Mouse (Mus musculus): Measurements from ENCODE around the gene Btrc. TPM values are rescaled to one million over a fixed set of nuclear protein-coding genes. Genes with fewer than 3 reads are reported as not detected.

The Btrc gene
- polyA plus RNA-seq, 1 experiment: 17.1 TPM

DNA sequence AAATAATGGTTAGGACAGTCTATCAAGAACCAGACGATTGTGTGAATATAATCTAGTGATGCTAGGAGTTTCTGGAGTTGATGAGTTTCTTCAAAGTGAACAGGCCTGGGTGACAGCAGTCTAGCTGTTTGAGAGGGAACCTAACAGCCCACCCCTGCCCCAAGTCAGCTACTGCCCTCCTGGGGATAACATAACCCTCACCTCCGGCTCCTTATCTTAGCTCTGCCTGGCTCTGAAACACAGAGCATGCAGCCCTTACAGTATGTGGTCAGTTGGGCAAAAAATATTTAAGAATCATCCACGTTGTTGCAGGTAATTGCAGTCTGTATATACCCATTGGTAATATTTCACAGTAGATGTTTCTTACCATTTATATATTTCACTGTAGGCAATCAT lies 123.5 kb downstream of the Btrc start:
- TF ChIP-seq POLR2A (IDR thresholded peaks at IDR 0.05; ENCODE audit: control insufficient read depth, extremely low read depth, insufficient read depth, low read length, poor library complexity) (no peak), CTCF (IDR thresholded peaks at IDR 0.05; ENCODE audit: borderline replicate concordance, control insufficient read depth, extremely low read depth, insufficient read depth, low read length, poor library complexity) (no peak)
- H3K4me1 ChIP-seq (replicated peaks; ENCODE audit: control insufficient read depth, insufficient read depth, low read length): peaks cover 20% of the 10 kb centered on the region
- WGBS: 91% methylated on average over 3 of the region's 3 CpGs
- no peaks in the 10 kb centered on the region for H3K27me3 ChIP-seq (ENCODE audit: control insufficient read depth, insufficient read depth, low read length)
- no peak overlapping the region for H3K27ac ChIP-seq (ENCODE audit: control insufficient read depth, insufficient read depth, low read length)
- H3K36me3 ChIP-seq (ENCODE audit: control insufficient read depth, insufficient read depth, low read length): no peaks in the 10 kb centered on the region
- no peak overlapping the region for H3K4me3 ChIP-seq (ENCODE audit: control insufficient read depth, insufficient read depth, low read length)
- no peak for DNase-seq

DNA sequence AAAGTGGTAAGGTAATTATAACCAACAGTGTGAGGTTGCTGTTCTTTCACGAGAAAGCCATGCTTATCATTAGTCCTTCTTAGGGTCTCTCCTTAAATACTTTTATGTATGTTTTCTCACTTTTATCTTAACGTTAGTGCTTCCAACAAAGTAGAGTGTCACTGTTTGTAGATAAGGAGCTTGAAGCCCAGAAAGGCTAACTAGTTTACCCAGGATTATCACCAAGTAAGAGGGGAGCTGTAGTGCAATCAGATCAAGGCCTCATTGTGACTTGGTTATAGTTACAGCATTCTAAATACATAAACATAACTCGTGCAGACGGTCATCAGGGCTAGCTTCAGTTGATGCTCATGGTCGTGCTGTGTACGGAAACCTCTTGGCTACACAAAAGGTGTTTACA lies 126.4 kb downstream of the Btrc start:
- 93% methylated on average over 6 of the region's 6 CpGs for WGBS
- Histone ChIP-seq H3K27me3 (ENCODE audit: control insufficient read depth, insufficient read depth, low read length) (no peaks in the 10 kb centered on the region), H3K4me3 (ENCODE audit: control insufficient read depth, insufficient read depth, low read length) (no peak overlapping the region), H3K36me3 (ENCODE audit: control insufficient read depth, insufficient read depth, low read length) (no peaks in the 10 kb centered on the region), H3K4me1 (replicated peaks; ENCODE audit: control insufficient read depth, insufficient read depth, low read length) (peaks cover 19% of the 10 kb centered on the region), H3K27ac (ENCODE audit: control insufficient read depth, insufficient read depth, low read length) (no peak overlapping the region)
- DNase-seq: no peak
- TF ChIP-seq POLR2A (IDR thresholded peaks at IDR 0.05; ENCODE audit: control insufficient read depth, extremely low read depth, insufficient read depth, low read length, poor library complexity) (no peak), CTCF (IDR thresholded peaks at IDR 0.05; ENCODE audit: borderline replicate concordance, control insufficient read depth, extremely low read depth, insufficient read depth, low read length, poor library complexity) (no peak)

DNA sequence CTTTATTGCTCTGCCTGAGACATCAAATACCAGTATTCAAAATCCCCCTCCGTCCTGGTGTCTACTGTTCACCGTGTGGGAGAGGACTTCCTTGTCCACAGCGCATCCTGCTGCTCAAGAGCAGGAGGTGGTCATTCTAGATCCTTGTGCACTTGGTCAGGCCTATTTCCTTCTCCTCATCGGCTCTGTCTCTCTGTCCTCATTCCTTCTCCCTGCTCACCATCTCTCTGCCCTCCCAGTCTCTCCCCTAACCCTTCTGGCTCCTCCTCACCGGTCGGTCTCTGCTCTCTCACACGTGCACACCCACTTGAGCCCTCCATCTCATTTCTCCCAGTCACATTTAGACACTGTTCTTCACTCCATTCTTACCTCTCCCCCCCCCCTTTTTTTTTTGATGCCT lies 127.7 kb downstream of the Btrc start:
- H3K27me3 ChIP-seq (ENCODE audit: control insufficient read depth, insufficient read depth, low read length): no peaks in the 10 kb centered on the region
- no peaks in the 10 kb centered on the region for H3K36me3 ChIP-seq (ENCODE audit: control insufficient read depth, insufficient read depth, low read length)
- no peak overlapping the region for H3K27ac ChIP-seq (ENCODE audit: control insufficient read depth, insufficient read depth, low read length)
- peaks cover 13% of the 10 kb centered on the region for H3K4me1 ChIP-seq (replicated peaks; ENCODE audit: control insufficient read depth, insufficient read depth, low read length)
- no peak for TF ChIP-seq CTCF (IDR thresholded peaks at IDR 0.05; ENCODE audit: borderline replicate concordance, control insufficient read depth, extremely low read depth, insufficient read depth, low read length, poor library complexity)
- WGBS: 83% methylated on average over 7 of the region's 7 CpGs
- DNase-seq: no peak
- H3K4me3 ChIP-seq (ENCODE audit: control insufficient read depth, insufficient read depth, low read length): no peak overlapping the region

DNA sequence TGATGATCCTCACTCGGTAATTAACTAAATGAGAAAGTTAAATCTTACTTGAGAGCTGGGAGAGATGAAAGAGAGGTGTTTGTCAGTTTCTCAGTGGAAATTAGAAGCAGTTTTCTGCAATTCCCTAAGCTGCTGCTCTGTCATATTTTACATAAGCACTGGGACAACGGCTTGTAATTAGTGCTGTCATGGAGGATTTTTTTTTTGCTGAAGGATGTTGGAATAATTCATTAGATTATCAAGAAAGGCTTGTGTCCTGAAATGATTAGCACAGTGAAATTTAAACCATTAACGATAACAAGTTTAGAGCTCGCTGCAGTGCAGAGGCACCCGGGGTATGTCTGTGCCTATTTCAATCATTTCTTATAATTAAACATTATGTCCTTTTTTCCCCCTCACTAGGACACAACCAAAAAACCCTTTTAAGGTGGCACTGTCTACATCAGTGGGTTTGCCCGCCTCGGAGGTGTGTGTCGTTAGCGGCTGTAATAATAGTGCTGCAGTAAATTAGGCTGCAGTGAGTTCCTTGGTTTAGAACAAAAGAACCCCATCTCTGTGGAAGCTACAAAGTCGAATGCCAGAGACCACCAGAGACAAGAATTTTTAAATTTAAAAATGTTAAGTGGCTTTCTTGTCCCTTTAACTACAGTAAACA lies 130.7 kb downstream of the Btrc start:
- WGBS: 94% methylated on average over 10 of the region's 10 CpGs
- no peak for DNase-seq
- TF ChIP-seq CTCF (IDR thresholded peaks at IDR 0.05; ENCODE audit: borderline replicate concordance, control insufficient read depth, extremely low read depth, insufficient read depth, low read length, poor library complexity) (no peak), POLR2A (IDR thresholded peaks at IDR 0.05; ENCODE audit: control insufficient read depth, extremely low read depth, insufficient read depth, low read length, poor library complexity) (no peak)
- no peak overlapping the region for H3K4me3 ChIP-seq (ENCODE audit: control insufficient read depth, insufficient read depth, low read length)
- no peaks in the 10 kb centered on the region for H3K36me3 ChIP-seq (ENCODE audit: control insufficient read depth, insufficient read depth, low read length)
- H3K4me1 ChIP-seq (replicated peaks; ENCODE audit: control insufficient read depth, insufficient read depth, low read length): peaks cover 10% of the 10 kb centered on the region
- H3K27me3 ChIP-seq (ENCODE audit: control insufficient read depth, insufficient read depth, low read length): no peaks in the 10 kb centered on the region
- H3K27ac ChIP-seq (ENCODE audit: control insufficient read depth, insufficient read depth, low read length): no peak overlapping the region

DNA sequence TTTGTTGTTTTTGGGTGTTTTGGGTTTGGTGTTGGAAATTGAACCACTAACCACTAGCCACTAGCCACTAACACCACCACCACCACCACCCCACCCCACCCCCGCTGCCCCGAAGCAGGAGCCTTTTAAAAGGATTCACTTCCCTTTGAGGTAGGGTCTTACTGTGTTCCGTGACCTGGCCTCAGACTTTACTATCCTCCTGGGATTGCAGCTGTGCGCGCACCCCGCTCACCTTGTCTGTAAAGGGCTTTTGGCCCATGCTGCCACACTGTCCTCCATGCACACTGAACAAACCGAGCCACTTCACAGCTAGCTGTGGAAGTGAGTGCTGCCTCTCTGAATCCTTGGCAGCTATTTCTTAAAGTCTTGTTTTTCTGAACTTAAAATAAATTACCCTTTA lies 141.9 kb downstream of the Btrc start:
- peaks cover 7% of the 10 kb centered on the region; the same call in 1 of the 2 replicates for H3K4me1 ChIP-seq (replicated peaks; ENCODE audit: control insufficient read depth, insufficient read depth, low read length)
- H3K4me3 ChIP-seq (ENCODE audit: control insufficient read depth, insufficient read depth, low read length): no peak overlapping the region
- H3K27ac ChIP-seq (ENCODE audit: control insufficient read depth, insufficient read depth, low read length): no peak overlapping the region
- no peaks in the 10 kb centered on the region for H3K27me3 ChIP-seq (ENCODE audit: control insufficient read depth, insufficient read depth, low read length)
- 98% methylated on average over 7 of the region's 7 CpGs for WGBS
- DNase-seq: no peak
- H3K36me3 ChIP-seq (ENCODE audit: control insufficient read depth, insufficient read depth, low read length): no peaks in the 10 kb centered on the region
- TF ChIP-seq CTCF (IDR thresholded peaks at IDR 0.05; ENCODE audit: borderline replicate concordance, control insufficient read depth, extremely low read depth, insufficient read depth, low read length, poor library complexity): no peak
- TF ChIP-seq POLR2A (IDR thresholded peaks at IDR 0.05; ENCODE audit: control insufficient read depth, extremely low read depth, insufficient read depth, low read length, poor library complexity): no peak

DNA sequence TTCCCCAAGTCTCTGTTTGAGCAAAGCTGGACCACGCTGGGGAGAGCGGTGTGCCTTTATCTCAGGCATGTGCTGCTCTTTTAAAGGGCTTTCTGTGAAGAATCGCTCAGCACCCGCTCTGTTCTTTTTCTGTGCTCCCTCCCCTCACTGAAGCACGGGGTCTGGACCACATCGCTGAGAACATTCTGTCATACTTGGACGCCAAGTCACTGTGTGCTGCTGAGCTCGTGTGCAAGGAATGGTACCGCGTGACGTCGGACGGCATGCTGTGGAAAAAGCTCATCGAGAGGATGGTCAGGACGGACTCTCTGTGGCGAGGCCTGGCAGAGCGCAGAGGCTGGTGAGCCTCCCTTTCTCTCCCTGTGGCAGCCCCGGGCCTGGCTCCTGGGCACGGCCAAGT lies 144.0 kb downstream of the Btrc start:
- Histone ChIP-seq H3K27ac (ENCODE audit: control insufficient read depth, insufficient read depth, low read length) (no peak overlapping the region), H3K27me3 (ENCODE audit: control insufficient read depth, insufficient read depth, low read length) (no peaks in the 10 kb centered on the region), H3K36me3 (ENCODE audit: control insufficient read depth, insufficient read depth, low read length) (no peaks in the 10 kb centered on the region), H3K4me1 (replicated peaks; ENCODE audit: control insufficient read depth, insufficient read depth, low read length) (peaks cover 3% of the 10 kb centered on the region; the same call in 1 of the 2 replicates), H3K4me3 (ENCODE audit: control insufficient read depth, insufficient read depth, low read length) (no peak overlapping the region)
- DNase-seq: no peak
- no peak for TF ChIP-seq POLR2A (IDR thresholded peaks at IDR 0.05; ENCODE audit: control insufficient read depth, extremely low read depth, insufficient read depth, low read length, poor library complexity)
- TF ChIP-seq CTCF (IDR thresholded peaks at IDR 0.05; ENCODE audit: borderline replicate concordance, control insufficient read depth, extremely low read depth, insufficient read depth, low read length, poor library complexity): no peak
- 94% methylated on average over 19 of the region's 19 CpGs for WGBS

DNA sequence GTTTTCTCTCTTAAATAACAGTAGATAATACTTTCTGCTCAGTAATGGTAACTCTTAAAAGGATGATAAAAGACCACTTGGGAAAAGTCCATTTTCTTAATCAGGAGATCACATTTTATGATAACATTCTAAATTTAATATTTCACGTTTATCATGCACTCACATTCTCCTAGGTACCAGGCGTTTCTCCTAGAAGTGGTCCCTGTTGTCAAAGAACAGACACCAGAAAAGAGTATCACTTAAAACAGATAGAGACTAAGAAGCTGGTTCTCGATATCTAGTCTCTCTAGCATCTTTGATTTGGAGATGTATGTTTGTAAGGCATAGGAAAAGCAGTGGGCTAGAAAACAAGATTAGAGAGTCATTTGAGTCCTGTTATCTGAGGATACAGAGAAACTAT lies 147.1 kb downstream of the Btrc start:
- DNase-seq: no peak
- H3K4me3 ChIP-seq (ENCODE audit: control insufficient read depth, insufficient read depth, low read length): no peak overlapping the region

More for the DNA sequence above, 147.1 kb downstream of the Btrc start:
- Histone ChIP-seq H3K36me3 (ENCODE audit: control insufficient read depth, insufficient read depth, low read length) (peaks cover 11% of the 10 kb centered on the region), H3K27me3 (ENCODE audit: control insufficient read depth, insufficient read depth, low read length) (no peaks in the 10 kb centered on the region), H3K4me1 (replicated peaks; ENCODE audit: control insufficient read depth, insufficient read depth, low read length) (no peaks in the 10 kb centered on the region; the same call in 1 of the 2 replicates), H3K27ac (ENCODE audit: control insufficient read depth, insufficient read depth, low read length) (no peak overlapping the region)
- 95% methylated on average over 3 of the region's 3 CpGs for WGBS
- no peak for TF ChIP-seq CTCF (IDR thresholded peaks at IDR 0.05; ENCODE audit: borderline replicate concordance, control insufficient read depth, extremely low read depth, insufficient read depth, low read length, poor library complexity)
- TF ChIP-seq POLR2A (IDR thresholded peaks at IDR 0.05; ENCODE audit: control insufficient read depth, extremely low read depth, insufficient read depth, low read length, poor library complexity): no peak

All from thymus, adult 2 months (tissue).